Mouse (Mus musculus) cerebellum, adult 11-12 months (tissue): ENCODE measurements around the gene Rai14.

Experiments used
- DNase-seq: peaks from one replicate; pipeline ENCODE4 v3.0.0; 2022

Rai14 gene

GRCm38 (mm10) chr15:10720188-10720587 is 5.8 kb upstream of the Rai14 start:
- no peak for DNase-seq

- DNase-seq, result no peak
Measured at GRCm38 (mm10) chr15:10719511-10719910, 5.1 kb upstream of the Rai14 start.

GRCm38 (mm10) chr15:10718763-10719162 is 4.3 kb upstream of the Rai14 start:
- DNase-seq, result no peak

- DNase-seq, result no peak
Measured at GRCm38 (mm10) chr15:10717284-10717683, 2.9 kb upstream of the Rai14 start.

GRCm38 (mm10) chr15:10715966-10716365 is 1.5 kb upstream of the Rai14 start:
- DNase-seq, result no peak

GRCm38 (mm10) chr15:10715139-10715505 is 698 bp upstream of the Rai14 start:
- DNase-seq, result no peak

- DNase-seq, result no peak
Measured at GRCm38 (mm10) chr15:10713626-10714316, 653 bp downstream of the Rai14 start.

- DNase-seq, result no peak
Measured at GRCm38 (mm10) chr15:10713181-10713625, 1.2 kb downstream of the Rai14 start.

- no peak for DNase-seq
Measured at GRCm38 (mm10) chr15:10712288-10712687, 2.1 kb downstream of the Rai14 start.

GRCm38 (mm10) chr15:10711231-10711630 is 3.2 kb downstream of the Rai14 start:
- no peak for DNase-seq

- no peak for DNase-seq
Measured at GRCm38 (mm10) chr15:10708591-10709272, 5.7 kb downstream of the Rai14 start.

GRCm38 (mm10) chr15:10707109-10707508 is 7.3 kb downstream of the Rai14 start:
- no peak for DNase-seq

GRCm38 (mm10) chr15:10706414-10706813 is 8.0 kb downstream of the Rai14 start:
- DNase-seq, result no peak

GRCm38 (mm10) chr15:10705752-10706151 is 8.7 kb downstream of the Rai14 start:
- DNase-seq, result no peak

GRCm38 (mm10) chr15:10704328-10704727 is 10.1 kb downstream of the Rai14 start:
- DNase-seq, result no peak

GRCm38 (mm10) chr15:10701571-10701970 is 12.9 kb downstream of the Rai14 start:
- DNase-seq, result no peak

GRCm38 (mm10) chr15:10700891-10701466 is 13.4 kb downstream of the Rai14 start:
- DNase-seq, result no peak

GRCm38 (mm10) chr15:10696478-10697234 is 17.8 kb downstream of the Rai14 start:
- no peak for DNase-seq

GRCm38 (mm10) chr15:10692627-10693026 is 21.8 kb downstream of the Rai14 start:
- no peak for DNase-seq

GRCm38 (mm10) chr15:10691481-10691880 is 22.9 kb downstream of the Rai14 start:
- no peak for DNase-seq

- no peak for DNase-seq
Measured at GRCm38 (mm10) chr15:10690973-10691372, 23.5 kb downstream of the Rai14 start.

- DNase-seq, result no peak
Measured at GRCm38 (mm10) chr15:10690219-10690618, 24.2 kb downstream of the Rai14 start.

GRCm38 (mm10) chr15:10689304-10689703 is 25.1 kb downstream of the Rai14 start:
- no peak for DNase-seq
